Mouse (Mus musculus): Measurements from ENCODE around the gene Fev. TPM values are rescaled to one million over a fixed set of nuclear protein-coding genes. Genes with fewer than 3 reads are reported as not detected.

Gene Fev
- polyA plus RNA-seq, 1 experiment from 2014 or later, result 7.6 TPM

DNA sequence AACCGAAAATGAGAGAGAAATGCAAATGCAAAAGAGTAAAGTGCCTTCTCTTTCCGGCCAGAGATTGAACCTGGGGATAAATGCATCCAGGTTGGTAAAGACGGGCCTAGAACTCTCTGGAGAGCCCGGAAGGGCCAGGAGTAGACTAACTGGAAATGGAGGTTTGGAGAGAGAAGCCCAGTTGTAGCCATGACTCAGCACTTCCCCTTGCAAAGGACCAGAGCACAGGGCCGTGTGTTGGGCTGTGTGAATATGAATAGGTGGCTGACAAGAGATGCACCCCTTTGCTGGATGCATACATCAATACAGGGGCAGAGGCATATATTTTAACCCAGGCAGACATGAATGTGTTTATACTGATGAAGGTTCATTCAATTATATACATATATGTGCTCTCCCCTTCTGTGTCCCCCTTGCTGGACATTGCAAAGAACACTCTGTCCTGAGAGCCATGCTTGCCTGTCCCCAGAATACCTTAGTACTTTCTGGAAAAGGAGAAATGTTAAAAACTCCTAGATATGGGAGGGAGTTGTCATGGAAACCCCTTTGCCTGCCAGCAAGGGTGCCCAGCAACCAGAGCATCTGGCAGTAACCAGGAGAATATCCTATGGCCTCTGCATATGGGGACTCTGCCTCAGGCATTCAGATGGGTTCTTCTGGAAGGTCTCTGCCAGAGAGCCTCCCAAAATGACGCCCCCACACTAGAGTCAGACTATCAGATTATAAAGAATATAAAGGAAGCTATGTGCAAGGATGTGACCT is 25.8 kb downstream of the Fev start:
- Histone ChIP-seq H3K9ac (no peak overlapping the region), H3K4me3 (no peak overlapping the region)
- 46% methylated on average over 6 of the region's 6 CpGs for WGBS

DNA sequence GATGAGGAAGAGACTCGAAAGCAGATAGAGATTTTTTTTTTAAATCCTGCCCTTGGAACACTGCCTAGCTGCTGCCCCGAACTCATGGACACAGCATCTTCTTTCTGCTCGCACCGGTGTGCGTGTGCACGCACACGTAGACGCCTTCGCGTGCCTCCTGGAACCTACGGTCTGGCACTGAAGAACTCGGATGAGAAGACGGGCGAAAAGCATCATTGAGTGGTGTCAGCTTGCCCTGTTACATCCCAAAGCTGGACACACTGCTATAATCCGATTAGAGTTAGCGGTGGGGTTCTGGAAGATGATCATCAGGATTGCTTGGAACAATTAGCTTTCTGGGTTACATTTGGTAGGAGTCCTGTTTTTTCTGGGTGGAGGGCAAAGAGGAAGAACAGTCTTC is 26.4 kb downstream of the Fev start:
- ATAC-seq (ENCODE audit: low FRiP score), result no peak

More for the DNA sequence above, 25.8 kb downstream of the Fev start:
- H3K27ac ChIP-seq, result no peak overlapping the region
- no peaks in the 10 kb centered on the region for H3K9me3 ChIP-seq (replicated peaks)
- H3K27me3 ChIP-seq, result peaks cover 40% of the 10 kb centered on the region
- ATAC-seq (ENCODE audit: low FRiP score), result no peak
- peak overlapping the region; percentile 86 for H3K4me2 ChIP-seq (replicated peaks)
- peaks cover 44% of the 10 kb centered on the region for H3K4me1 ChIP-seq
- no peaks in the 10 kb centered on the region for H3K36me3 ChIP-seq

DNA sequence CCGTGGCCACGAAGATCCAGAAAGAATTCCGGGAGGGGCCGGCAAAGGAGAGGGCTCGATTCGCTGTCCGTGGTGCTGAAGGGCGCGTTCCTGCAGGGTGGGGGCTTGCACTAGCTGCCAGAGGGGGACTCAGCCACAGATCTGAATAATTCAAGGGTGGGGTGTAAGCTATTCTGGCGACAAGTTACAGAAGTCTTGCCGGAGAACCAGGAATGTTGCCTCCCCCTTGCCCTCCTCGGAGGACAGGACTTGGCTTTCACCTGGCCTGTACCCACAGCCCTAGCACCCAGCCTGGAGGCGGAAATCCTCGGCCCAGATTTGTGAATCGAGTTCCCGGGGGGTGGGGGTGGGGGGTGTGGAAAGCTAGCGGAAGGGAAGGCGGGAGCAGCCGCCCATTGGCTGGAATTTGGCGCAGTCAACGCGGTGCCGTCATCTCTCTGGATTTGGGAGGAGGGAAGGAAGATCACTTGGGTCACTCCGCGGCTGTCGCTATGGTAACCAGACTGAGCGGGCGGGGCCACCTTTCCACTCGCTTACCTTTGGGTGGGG is 27.0 kb downstream of the Fev start:
- ATAC-seq (ENCODE audit: low FRiP score), result peak; percentile 48
- peak overlapping the region; percentile 69 for H3K27ac ChIP-seq

More for the DNA sequence above, 26.4 kb downstream of the Fev start:
- no peaks in the 10 kb centered on the region for H3K9me3 ChIP-seq (replicated peaks)
- peaks cover 40% of the 10 kb centered on the region for H3K27me3 ChIP-seq
- H3K36me3 ChIP-seq, result no peaks in the 10 kb centered on the region
- H3K4me3 ChIP-seq, result peak overlapping the region; percentile 90
- H3K27ac ChIP-seq, result no peak overlapping the region
- WGBS, result 8% methylated on average over 16 of the region's 16 CpGs
- peaks cover 50% of the 10 kb centered on the region for H3K4me1 ChIP-seq
- H3K4me2 ChIP-seq (replicated peaks), result peak overlapping the region; percentile 86
- H3K9ac ChIP-seq, result peak overlapping the region; percentile 96; the same call in 1 of the 2 replicates

DNA sequence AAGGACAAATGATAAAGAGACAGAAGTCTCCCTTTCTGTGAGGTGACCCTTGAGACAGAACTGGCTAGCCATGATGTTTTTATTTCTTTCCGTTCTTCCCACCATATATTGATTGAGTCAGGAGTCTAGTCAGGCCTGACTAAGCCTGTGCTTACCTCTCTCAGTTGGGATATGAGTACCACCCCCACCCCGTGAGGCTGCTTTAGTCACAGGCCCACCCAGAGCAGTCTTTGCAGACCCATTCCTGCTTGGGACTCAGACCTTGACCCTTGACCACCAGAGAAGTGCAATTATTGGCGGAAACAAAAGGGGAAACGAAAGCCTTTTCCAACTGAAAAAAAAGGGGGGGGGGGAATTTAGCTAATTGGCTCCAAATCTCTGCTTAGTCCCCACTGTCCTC is 27.5 kb downstream of the Fev start:
- H3K9me3 ChIP-seq (replicated peaks), result no peaks in the 10 kb centered on the region
- no peaks in the 10 kb centered on the region for H3K36me3 ChIP-seq
- H3K4me2 ChIP-seq (replicated peaks), result peak overlapping the region; percentile 86
- H3K4me1 ChIP-seq, result peaks cover 58% of the 10 kb centered on the region
- ATAC-seq (ENCODE audit: low FRiP score), result no peak
- H3K9ac ChIP-seq, result peak overlapping the region; percentile 96
- WGBS, result 7% methylated on average over 4 of the region's 4 CpGs
- H3K4me3 ChIP-seq, result peak overlapping the region; percentile 90
- H3K27ac ChIP-seq, result peak overlapping the region; percentile 69; the same call in 1 of the 2 replicates
- peaks cover 47% of the 10 kb centered on the region for H3K27me3 ChIP-seq

More for the DNA sequence above, 27.0 kb downstream of the Fev start:
- WGBS, result 0% methylated on average over 29 of the region's 29 CpGs
- H3K9me3 ChIP-seq (replicated peaks), result no peaks in the 10 kb centered on the region
- peak overlapping the region; percentile 96 for H3K9ac ChIP-seq
- H3K4me1 ChIP-seq, result peaks cover 53% of the 10 kb centered on the region
- peak overlapping the region; percentile 86 for H3K4me2 ChIP-seq (replicated peaks)
- peak overlapping the region; percentile 90 for H3K4me3 ChIP-seq
- H3K27me3 ChIP-seq, result peaks cover 42% of the 10 kb centered on the region
- H3K36me3 ChIP-seq, result no peaks in the 10 kb centered on the region

DNA sequence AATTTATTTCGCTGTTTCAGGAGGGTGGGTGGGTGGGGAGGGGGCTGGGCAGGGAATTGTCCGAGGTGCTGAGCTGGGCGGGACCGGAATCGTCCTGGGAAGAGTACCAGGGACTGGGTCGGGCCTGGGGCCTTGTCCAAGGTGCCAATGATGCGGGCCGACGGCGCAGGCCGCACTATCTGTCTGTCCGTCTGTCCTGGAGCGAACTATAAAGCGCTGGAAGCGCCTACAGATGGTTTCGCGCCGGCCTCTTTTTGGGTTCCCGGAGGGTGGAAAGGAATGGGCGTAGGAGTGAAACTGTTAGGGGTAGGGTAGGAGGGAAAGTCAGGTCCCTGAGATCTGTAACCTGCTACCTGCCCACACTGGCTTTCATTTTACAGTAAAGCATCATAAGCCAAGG is 28.0 kb downstream of the Fev start:
- Histone ChIP-seq H3K4me3 (peak overlapping the region; percentile 90), H3K36me3 (no peaks in the 10 kb centered on the region), H3K9ac (peak overlapping the region; percentile 96), H3K9me3 (replicated peaks) (no peaks in the 10 kb centered on the region), H3K27ac (no peak overlapping the region), H3K4me2 (replicated peaks) (peak overlapping the region; percentile 86), H3K27me3 (peaks cover 48% of the 10 kb centered on the region), H3K4me1 (peaks cover 58% of the 10 kb centered on the region)
- ATAC-seq (ENCODE audit: low FRiP score), result no peak
- WGBS, result 2% methylated on average over 20 of the region's 20 CpGs

DNA sequence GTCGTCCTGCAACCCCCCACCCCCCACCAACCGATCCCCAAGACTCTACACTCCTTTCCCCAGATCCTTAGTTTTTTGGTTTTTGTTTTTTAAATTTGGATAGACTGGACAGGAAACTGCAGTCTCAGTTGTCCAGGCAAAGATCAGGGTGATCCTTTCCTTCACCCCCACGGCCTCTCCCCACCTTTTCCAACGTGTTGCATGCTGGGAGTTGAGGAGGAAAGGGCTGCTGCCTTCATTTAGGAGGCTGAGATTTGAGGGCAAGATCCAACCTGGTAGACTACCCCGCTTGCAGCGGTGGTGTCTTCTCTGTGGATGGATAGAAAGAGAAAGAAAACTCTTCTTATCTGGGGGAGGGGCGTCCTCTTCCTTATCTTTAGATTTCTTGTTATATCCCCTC is 28.4 kb downstream of the Fev start:
- H3K4me1 ChIP-seq, result peaks cover 61% of the 10 kb centered on the region

DNA sequence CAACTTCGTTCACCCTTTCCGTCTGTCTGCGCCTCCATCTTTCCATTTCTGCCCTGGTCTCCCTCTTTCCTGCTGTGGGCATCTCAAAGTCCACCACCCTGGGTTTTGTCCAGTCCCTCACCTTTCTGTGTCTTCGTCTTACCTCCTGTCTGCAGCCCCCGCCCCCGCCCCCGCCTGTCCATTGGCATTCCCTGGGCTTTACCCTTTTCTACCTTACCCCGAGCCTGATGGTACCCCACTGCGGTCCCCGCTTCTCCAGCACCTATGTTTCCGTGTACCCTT is 28.8 kb downstream of the Fev start:
- peaks cover 57% of the 10 kb centered on the region for H3K27me3 ChIP-seq

More for the DNA sequence above, 28.4 kb downstream of the Fev start:
- no peaks in the 10 kb centered on the region for H3K9me3 ChIP-seq (replicated peaks)
- peaks cover 53% of the 10 kb centered on the region for H3K27me3 ChIP-seq
- ATAC-seq (ENCODE audit: low FRiP score), result no peak
- no peak overlapping the region for H3K27ac ChIP-seq
- H3K36me3 ChIP-seq, result no peaks in the 10 kb centered on the region
- H3K4me3 ChIP-seq, result peak overlapping the region; percentile 90
- peak overlapping the region; percentile 96 for H3K9ac ChIP-seq
- peak overlapping the region; percentile 86 for H3K4me2 ChIP-seq (replicated peaks)
- 3% methylated on average over 7 of the region's 7 CpGs for WGBS

DNA sequence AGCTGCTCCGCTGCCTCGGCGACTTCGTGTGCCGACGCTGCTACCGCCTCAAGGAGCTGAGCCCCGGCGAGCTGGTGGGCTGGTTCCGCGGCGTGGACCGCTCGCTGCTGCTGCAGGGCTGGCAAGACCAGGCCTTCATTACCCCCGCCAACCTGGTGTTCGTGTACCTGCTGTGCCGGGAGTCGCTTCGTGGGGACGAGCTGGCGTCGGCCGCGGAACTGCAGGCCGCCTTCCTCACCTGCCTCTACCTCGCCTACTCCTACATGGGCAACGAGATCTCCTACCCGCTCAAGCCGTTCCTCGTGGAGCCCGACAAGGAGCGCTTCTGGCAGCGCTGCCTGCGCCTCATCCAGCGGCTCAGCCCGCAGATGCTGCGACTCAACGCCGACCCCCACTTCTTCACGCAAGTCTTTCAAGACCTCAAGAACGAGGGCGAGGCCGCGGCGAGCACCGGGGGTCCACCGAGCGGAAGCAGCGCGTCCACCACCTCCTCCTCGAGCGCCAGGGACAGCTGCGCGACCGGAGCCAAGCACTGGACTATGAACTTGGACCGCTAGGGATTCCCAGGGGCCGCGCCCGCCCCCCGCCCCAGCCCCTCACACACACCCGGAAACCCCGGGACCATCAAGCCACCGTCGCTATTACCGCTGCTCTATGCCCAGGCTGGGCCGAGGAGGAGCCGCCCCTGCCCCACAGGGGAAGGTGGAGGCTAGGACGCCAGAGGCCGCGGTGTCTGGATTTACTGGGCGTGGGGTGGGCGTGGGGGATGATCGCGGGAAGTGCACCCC is 29.4 kb downstream of the Fev start:
- peaks cover 62% of the 10 kb centered on the region for H3K27me3 ChIP-seq
- peak overlapping the region; percentile 92 for H3K27ac ChIP-seq
- H3K4me2 ChIP-seq (replicated peaks), result peak overlapping the region; percentile 86
- peak overlapping the region; percentile 96 for H3K9ac ChIP-seq
- no peaks in the 10 kb centered on the region for H3K9me3 ChIP-seq (replicated peaks)
- H3K4me3 ChIP-seq, result peak overlapping the region; percentile 90
- H3K4me1 ChIP-seq, result peaks cover 71% of the 10 kb centered on the region
- H3K36me3 ChIP-seq, result no peaks in the 10 kb centered on the region
- ATAC-seq (ENCODE audit: low FRiP score), result no peak
- under 1% methylated on average over 72 of the region's 74 CpGs for WGBS

More for the DNA sequence above, 28.8 kb downstream of the Fev start:
- Histone ChIP-seq H3K4me3 (peak overlapping the region; percentile 90), H3K9me3 (replicated peaks) (no peaks in the 10 kb centered on the region), H3K4me1 (peaks cover 65% of the 10 kb centered on the region), H3K9ac (peak overlapping the region; percentile 96), H3K27ac (no peak overlapping the region), H3K4me2 (replicated peaks) (peak overlapping the region; percentile 86), H3K36me3 (no peaks in the 10 kb centered on the region)
- WGBS, result 2% methylated on average over 11 of the region's 11 CpGs
- no peak for ATAC-seq (ENCODE audit: low FRiP score)

DNA sequence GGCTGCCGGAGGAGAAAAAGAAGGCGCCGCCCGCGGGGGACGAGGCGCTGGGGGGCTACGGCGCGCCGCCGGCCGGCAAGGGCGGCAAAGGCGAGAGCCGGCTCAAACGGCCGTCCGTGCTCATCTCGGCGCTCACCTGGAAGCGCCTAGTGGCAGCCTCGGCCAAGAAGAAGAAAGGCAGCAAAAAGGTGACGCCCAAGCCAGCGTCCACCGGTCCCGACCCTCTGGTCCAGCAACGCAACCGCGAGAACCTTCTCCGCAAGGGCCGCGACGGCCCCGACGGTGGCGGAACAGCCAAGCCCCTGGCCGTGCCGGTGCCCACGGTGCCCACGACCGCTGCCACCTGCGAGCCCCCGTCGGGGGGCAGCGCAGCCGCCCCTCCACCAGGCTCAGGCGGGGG is 30.1 kb downstream of the Fev start:
- peak overlapping the region; percentile 92 for H3K27ac ChIP-seq
- peak overlapping the region; percentile 86 for H3K4me2 ChIP-seq (replicated peaks)
- 0% methylated on average over 43 of the region's 48 CpGs for WGBS
- H3K4me1 ChIP-seq, result peaks cover 74% of the 10 kb centered on the region
- peaks cover 69% of the 10 kb centered on the region for H3K27me3 ChIP-seq
- peak overlapping the region; percentile 90 for H3K4me3 ChIP-seq
- ATAC-seq (ENCODE audit: low FRiP score), result 0 out of 2 replicates have a peak, but pooled peaks have one; percentile 5
- no peaks in the 10 kb centered on the region for H3K36me3 ChIP-seq
- H3K9me3 ChIP-seq (replicated peaks), result no peaks in the 10 kb centered on the region
- H3K9ac ChIP-seq, result peak overlapping the region; percentile 96

DNA sequence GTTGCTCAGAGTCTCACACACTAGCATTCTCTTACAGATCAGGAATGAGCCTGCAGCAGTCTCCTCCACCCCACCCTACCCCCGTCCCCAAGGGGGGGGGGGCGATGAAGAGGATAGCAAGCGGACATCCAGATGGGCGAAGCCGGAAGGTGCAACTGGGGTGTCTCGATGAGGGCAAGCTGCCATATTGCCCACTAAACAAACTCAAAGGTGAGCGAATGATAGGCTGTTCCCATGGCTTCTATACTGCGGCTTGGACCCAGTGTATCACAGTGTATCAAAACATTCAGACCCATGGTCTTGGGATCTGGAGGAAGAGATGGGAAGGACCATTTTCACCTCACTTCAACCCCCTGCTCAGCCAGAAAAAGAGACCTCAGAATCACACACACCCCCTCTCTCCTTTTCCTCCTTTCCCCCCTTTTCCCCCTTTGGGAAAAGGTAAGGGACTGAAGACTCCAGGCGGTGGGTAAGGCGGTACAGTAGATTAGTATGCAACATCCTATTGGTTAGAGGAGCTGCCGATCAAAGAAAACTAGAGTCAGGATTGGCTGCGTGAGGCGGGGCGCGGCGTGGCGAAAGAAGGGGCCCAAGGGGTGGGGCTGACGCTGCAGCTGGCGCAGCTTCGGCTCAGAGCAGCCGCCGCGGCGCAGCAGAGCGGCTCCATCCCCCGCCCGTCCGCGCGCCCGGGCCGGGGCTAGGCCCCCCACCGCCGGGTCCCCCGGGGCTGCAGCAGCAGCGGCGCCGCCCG is 30.7 kb downstream of the Fev start, which contains the start of gene Cdk5r2:
Gene Cdk5r2, plus strand, starts transcription at position 629 of the 751 bp plus-strand sequence.
- no peaks in the 10 kb centered on the region for H3K36me3 ChIP-seq
- peak within 1 kb of the TSS; percentile 86 for H3K4me2 ChIP-seq (replicated peaks)
- ATAC-seq (ENCODE audit: low FRiP score), result peak; percentile 82
- H3K4me3 ChIP-seq, result peak within 1 kb of the TSS; percentile 90
- no peaks in the 10 kb centered on the region for H3K9me3 ChIP-seq (replicated peaks)
- peaks cover 74% of the 10 kb centered on the region for H3K4me1 ChIP-seq
- peak within 1 kb of the TSS; percentile 92 for H3K27ac ChIP-seq
- WGBS, result 3% methylated on average over 39 of the region's 39 CpGs
- H3K27me3 ChIP-seq, result peaks cover 70% of the 10 kb centered on the region
- peak within 1 kb of the TSS; percentile 96 for H3K9ac ChIP-seq

DNA sequence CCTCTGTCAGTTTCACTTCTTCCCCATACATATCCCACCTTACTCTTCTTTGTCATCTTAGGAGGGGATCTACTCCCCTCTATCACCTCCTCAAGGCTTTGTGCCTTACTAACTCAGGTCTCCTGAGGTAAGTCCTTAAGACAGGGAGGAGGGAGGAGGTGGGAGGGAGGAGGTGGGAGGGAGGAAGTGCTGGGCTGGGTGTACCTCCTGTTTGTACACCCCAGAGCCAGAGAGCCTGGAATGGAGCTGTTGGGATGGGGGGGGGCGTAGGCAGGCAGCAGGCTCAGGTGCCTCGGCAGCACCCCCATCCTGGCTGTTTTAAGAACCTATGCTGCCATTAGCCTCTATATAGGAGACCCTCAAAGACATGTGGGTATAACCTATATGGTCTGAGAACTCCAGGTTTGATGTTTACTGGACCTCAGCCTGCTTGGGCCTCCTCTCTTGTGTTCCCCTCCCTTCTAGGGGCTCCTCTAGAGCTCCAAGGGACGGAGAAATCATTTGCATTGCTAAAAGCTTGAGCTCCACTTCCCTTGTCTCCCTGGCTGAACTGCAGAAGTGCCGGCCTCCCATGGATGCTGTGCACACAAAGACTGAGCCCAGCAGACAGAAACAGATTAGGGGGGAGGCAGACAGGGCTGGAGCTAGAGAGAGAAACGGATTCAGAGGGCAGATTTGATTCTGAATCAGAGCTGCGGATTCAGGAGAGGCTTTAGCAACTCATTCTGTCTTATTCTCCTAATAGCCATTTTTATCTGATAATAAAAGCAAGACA is 34.0 kb downstream of the Fev start:
- Histone ChIP-seq H3K27me3 (peaks cover 45% of the 10 kb centered on the region), H3K4me2 (replicated peaks) (no peak overlapping the region), H3K9ac (peak overlapping the region; percentile 36), H3K9me3 (replicated peaks) (no peaks in the 10 kb centered on the region), H3K36me3 (no peaks in the 10 kb centered on the region), H3K27ac (peak overlapping the region; percentile 57), H3K4me1 (peaks cover 44% of the 10 kb centered on the region), H3K4me3 (no peak overlapping the region)
- ATAC-seq (ENCODE audit: low FRiP score), result no peak
- 18% methylated on average over 6 of the region's 6 CpGs for WGBS

All from hindbrain, embryonic 12.5 days (tissue).